Mouse (Mus musculus) bone marrow macrophage, adult 2 months (primary cell): ENCODE data around the gene Rab5c.

Experiments
- CTCF ChIP-seq: IDR thresholded peaks from 2 replicates; pipeline ENCODE4 v1.5.1; 2012; ENCODE audit warnings: low read depth, mild to moderate bottlenecking, low read length, moderate library complexity
- POLR2A ChIP-seq: IDR thresholded peaks from 2 replicates; pipeline ENCODE4 v1.6.1; 2012; ENCODE audit warnings: mild to moderate bottlenecking, low read depth, low read length, borderline replicate concordance

DNA sequence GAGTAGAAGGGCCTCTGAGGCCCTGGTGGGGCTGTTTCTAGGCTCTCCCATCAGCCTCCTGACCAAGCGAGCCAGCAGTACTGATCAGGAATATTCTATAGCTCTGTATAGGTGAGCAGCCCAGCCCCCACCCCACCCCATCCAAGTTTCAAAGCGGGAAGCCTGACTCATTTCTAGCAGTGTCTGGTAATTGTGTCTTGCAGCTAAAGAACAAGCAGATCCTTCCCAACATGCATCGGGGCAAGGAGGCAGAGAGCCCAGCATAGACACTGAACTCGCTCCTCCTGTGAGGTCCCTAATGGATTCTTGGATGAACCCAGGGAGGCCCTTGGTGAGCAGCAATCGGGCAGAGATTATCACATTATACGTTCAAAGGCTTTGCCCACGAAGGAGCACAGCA, 60.2 kb downstream of the Rab5c start:
- no peak for TF ChIP-seq POLR2A
- TF ChIP-seq CTCF = no peak
